Mouse (Mus musculus): ENCODE data around the gene Sh3bgrl.
"Not testable (repeated sequence)": the region's sequence is repeated elsewhere in the genome, so short reads cannot be mapped to it uniquely, and the experiment has no call there.

Gene Sh3bgrl

GRCm38 (mm10) chrX:109095245-109096242 is at the start of gene Sh3bgrl:
TSS of gene Sh3bgrl (plus strand) at chrX:109095365.
- peak; percentile 32 for DNase-seq

- no peak for DNase-seq
Measured at GRCm38 (mm10) chrX:109047773-109048172, 47.4 kb upstream of the Sh3bgrl start.

- no peak for DNase-seq
Measured at GRCm38 (mm10) chrX:109071719-109072118, 23.4 kb upstream of the Sh3bgrl start.

- no peak for DNase-seq
Measured at GRCm38 (mm10) chrX:109075716-109076115, 19.4 kb upstream of the Sh3bgrl start.

GRCm38 (mm10) chrX:109076355-109076754 is 18.8 kb upstream of the Sh3bgrl start:
- DNase-seq: no peak

- not testable (repeated sequence) for DNase-seq
Measured at GRCm38 (mm10) chrX:109079354-109079753, 15.8 kb upstream of the Sh3bgrl start.

GRCm38 (mm10) chrX:109087073-109087472 is 8.1 kb upstream of the Sh3bgrl start:
- DNase-seq: no peak

- DNase-seq: no peak
Measured at GRCm38 (mm10) chrX:109094800-109095199, 365 bp upstream of the Sh3bgrl start.

GRCm38 (mm10) chrX:109098511-109098910 is 3.3 kb downstream of the Sh3bgrl start:
- DNase-seq: no peak

GRCm38 (mm10) chrX:109100441-109100840 is 5.3 kb downstream of the Sh3bgrl start:
- DNase-seq: no peak

- DNase-seq: no peak
Measured at GRCm38 (mm10) chrX:109108117-109108805, 13.1 kb downstream of the Sh3bgrl start.

GRCm38 (mm10) chrX:109112885-109113284 is 17.7 kb downstream of the Sh3bgrl start:
- DNase-seq: no peak

- no peak for DNase-seq
Measured at GRCm38 (mm10) chrX:109113401-109114280, 18.5 kb downstream of the Sh3bgrl start.

GRCm38 (mm10) chrX:109119829-109120826 is 25.0 kb downstream of the Sh3bgrl start:
- DNase-seq: no peak

- no peak for DNase-seq
Measured at GRCm38 (mm10) chrX:109121161-109121560, 26.0 kb downstream of the Sh3bgrl start.

- no peak for DNase-seq
Measured at GRCm38 (mm10) chrX:109122670-109123069, 27.5 kb downstream of the Sh3bgrl start.

GRCm38 (mm10) chrX:109123762-109124161 is 28.6 kb downstream of the Sh3bgrl start:
- no peak for DNase-seq

- DNase-seq: no peak
Measured at GRCm38 (mm10) chrX:109126847-109127246, 31.7 kb downstream of the Sh3bgrl start.

- no peak for DNase-seq
Measured at GRCm38 (mm10) chrX:109127551-109128088, 32.5 kb downstream of the Sh3bgrl start.

- DNase-seq: no peak
Measured at GRCm38 (mm10) chrX:109130066-109130465, 34.9 kb downstream of the Sh3bgrl start.

- no peak for DNase-seq
Measured at GRCm38 (mm10) chrX:109131834-109132233, 36.7 kb downstream of the Sh3bgrl start.

Measured in right cerebral cortex, postnatal 25 days (tissue).